Mouse (Mus musculus) embryonic facial prominence, embryonic 11.5 days (tissue): Measurements from ENCODE around the gene Limk1. TPM values are rescaled to one million over a fixed set of nuclear protein-coding genes. Genes with fewer than 3 reads are reported as not detected.
A peak's percentile ranks its signal among the peaks of the same experiment; 100 is the strongest.

ENCODE experiments used
- ATAC-seq: fragments of 200-750 bp; cut with Nextera tagmentation; replicated peaks from 2 replicates; pipeline ENCODE4 v1.8.0; 2017; ENCODE audit warnings: low read depth; ENCODE audit not compliant: insufficient number of reproducible peaks, low FRiP score, low TSS enrichment
- DNase-seq: peaks from one replicate; pipeline ENCODE4 v3.0.0-alpha.2; 2015; ENCODE audit warnings: low spot score
- H3K27ac ChIP-seq: fragments of 300-500 bp; sonication (generic); replicated peaks from 2 replicates; pipeline ENCODE4 v1.5.1; 2014; ENCODE audit warnings: mild to moderate bottlenecking, low read depth, low read length, control low read depth
- H3K27me3 ChIP-seq: fragments of 300-500 bp; sonication (generic); 2 replicates; pipeline ENCODE4 v1.6.1; 2014; ENCODE audit warnings: mild to moderate bottlenecking, low read length, moderate library complexity, mixed read lengths; ENCODE audit not compliant: control insufficient read depth, insufficient read depth
- H3K36me3 ChIP-seq: fragments of 300-500 bp; sonication (generic); replicated peaks from 2 replicates; pipeline ENCODE4 v1.6.1; 2014; ENCODE audit warnings: low read depth, mild to moderate bottlenecking, low read length, moderate library complexity, mixed read lengths; ENCODE audit not compliant: control insufficient read depth, insufficient read depth
- H3K4me1 ChIP-seq: fragments of 300-500 bp; sonication (generic); 2 replicates; pipeline ENCODE4 v1.6.1; 2014; ENCODE audit warnings: low read length, mixed read lengths; ENCODE audit not compliant: control insufficient read depth, insufficient read depth
- H3K4me2 ChIP-seq: fragments of 300-500 bp; sonication (generic); 2 replicates; pipeline ENCODE4 v1.6.1; 2014; ENCODE audit warnings: low read depth, mild to moderate bottlenecking, control low read depth, low read length, moderate library complexity
- H3K4me3 ChIP-seq: fragments of 300-500 bp; sonication (generic); 2 replicates; pipeline ENCODE4 v1.5.1; 2014; ENCODE audit warnings: low read depth, low read length, control low read depth
- H3K9ac ChIP-seq: fragments of 300-500 bp; sonication (generic); replicated peaks from 2 replicates; pipeline ENCODE4 v1.6.1; 2014; ENCODE audit warnings: mild to moderate bottlenecking, control low read depth, low read length
- H3K9me3 ChIP-seq: fragments of 300-500 bp; sonication (generic); replicated peaks from 2 replicates; pipeline ENCODE4 v1.6.1; 2016; ENCODE audit warnings: mild to moderate bottlenecking, low read length, inconsistent platforms, mixed read lengths; ENCODE audit not compliant: control insufficient read depth
- WGBS: fragments of 180-500 bp; shearing (Covaris S2); extraction: QIAGEN DNeasy Blood & Tissue Kit; methylation state at CpG from one replicate; pipeline ENCODE4 v1.1.7; 2014; 5-methylcytosine and 5-hydroxymethylcytosine counted together
- polyA plus RNA-seq: library from polyadenylated mRNA; unstranded; fragments of >200 nt; fragmentation: Nextera tagmentation; extraction: Ambion mirVana; gene quantifications from 2 replicates; pipeline ENCODE4 v1.2.1, GENCODE M21; 2014

Gene Limk1
- polyA plus RNA-seq, 1 experiment from 2014 or later, result 4.6 TPM

DNA sequence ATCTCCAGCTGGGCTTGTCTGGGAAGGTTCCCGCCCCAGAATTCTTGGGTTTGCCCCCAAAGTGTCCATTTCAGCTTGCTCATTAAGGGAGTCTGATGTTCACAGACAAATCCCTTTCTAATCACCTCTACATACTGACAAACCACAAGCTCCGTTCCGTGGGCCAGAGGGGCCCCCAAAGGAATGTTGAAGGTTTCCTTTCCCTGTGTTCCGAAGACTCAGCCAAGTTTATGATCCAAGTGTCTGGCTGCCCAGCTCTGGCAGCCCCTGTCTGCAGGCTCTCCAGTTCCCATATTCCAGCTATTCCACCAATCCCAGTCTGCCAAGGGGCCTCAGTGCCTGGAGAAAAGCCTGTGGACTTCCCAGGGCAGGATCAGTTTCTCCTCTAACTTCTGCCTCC, 31.7 kb upstream of the Limk1 start:
- no peak for ATAC-seq
- Histone ChIP-seq H3K9ac (no peak overlapping the region), H3K27ac (no peak overlapping the region), H3K27me3 (no peaks in the 10 kb centered on the region), H3K9me3 (no peaks in the 10 kb centered on the region), H3K36me3 (no peaks in the 10 kb centered on the region), H3K4me1 (no peaks in the 10 kb centered on the region), H3K4me2 (no peak overlapping the region), H3K4me3 (no peak overlapping the region)
- DNase-seq, result no peak
- WGBS, result 62% methylated on average over 4 of the region's 4 CpGs

DNA sequence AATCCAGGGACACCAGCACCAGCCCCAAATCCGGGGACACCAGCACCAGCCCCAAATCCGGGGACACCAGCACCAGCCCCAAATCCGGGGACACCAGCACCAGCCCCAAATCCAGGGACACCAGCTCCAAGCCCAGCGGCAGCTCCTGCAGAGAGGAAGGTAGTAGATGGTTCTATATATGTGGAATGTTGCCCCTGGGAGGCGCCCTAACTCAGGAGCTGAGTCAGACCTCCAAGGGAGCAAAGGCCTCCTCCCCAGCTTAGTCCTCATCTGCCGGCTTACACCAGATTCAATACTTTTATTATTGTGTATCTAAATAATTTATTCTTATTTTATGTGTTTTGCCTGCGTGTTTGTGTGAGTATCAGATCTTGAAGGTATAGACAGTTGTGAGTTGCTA, 22.7 kb upstream of the Limk1 start:
- Histone ChIP-seq H3K27me3 (no peaks in the 10 kb centered on the region), H3K9ac (no peak overlapping the region), H3K4me1 (no peaks in the 10 kb centered on the region), H3K9me3 (no peaks in the 10 kb centered on the region), H3K4me2 (no peak overlapping the region), H3K27ac (no peak overlapping the region), H3K4me3 (no peak overlapping the region), H3K36me3 (no peaks in the 10 kb centered on the region)
- DNase-seq (no peak), ATAC-seq (no peak)
- WGBS, result 61% methylated on average over 7 of the region's 7 CpGs

DNA sequence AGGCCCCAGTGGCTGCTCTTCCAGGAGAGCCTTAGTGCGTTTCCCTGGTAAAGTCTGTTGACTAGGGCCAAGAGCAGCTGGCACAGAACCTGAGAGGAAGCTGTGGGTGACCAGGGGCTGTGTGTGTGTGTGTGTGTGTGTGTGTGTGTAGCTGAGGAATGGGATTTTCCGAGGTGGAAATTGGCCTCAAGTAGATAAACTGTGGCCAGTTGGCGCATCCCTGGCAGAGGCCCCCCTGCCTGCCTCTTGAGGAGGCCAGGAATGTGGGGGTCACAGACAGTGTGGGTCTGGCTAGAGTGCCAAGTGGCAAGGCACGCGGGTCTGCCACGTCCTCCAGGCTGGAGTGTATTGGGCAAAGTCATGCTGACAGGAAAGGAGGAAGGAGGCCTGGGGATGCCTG, 20.9 kb upstream of the Limk1 start:
- WGBS, result 54% methylated on average over 6 of the region's 6 CpGs
- Histone ChIP-seq H3K9me3 (no peaks in the 10 kb centered on the region), H3K27ac (no peak overlapping the region), H3K4me3 (no peak overlapping the region), H3K27me3 (no peaks in the 10 kb centered on the region), H3K4me2 (no peak overlapping the region), H3K36me3 (no peaks in the 10 kb centered on the region), H3K9ac (no peak overlapping the region), H3K4me1 (no peaks in the 10 kb centered on the region)
- DNase-seq (no peak), ATAC-seq (no peak)

DNA sequence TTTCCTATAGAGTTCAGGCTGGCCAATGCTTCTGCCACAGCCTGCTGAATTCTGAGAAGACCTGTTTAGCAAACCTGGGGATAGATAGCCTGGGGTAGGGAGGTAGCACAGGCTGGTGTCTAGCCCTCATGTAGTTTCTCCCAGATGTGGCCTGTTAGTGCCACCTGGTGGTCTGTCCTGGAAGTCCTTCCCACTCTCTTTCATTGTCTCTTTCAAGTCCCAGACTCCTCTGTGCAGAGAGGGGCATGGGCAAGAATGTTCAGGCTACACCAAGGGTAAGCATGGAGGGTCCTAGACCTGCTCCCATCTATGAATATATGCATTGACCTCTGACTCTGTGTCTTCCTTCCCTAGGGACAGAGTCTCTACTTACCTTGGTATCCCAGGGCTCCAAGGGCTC, 15.8 kb upstream of the Limk1 start:
- Histone ChIP-seq H3K9ac (no peak overlapping the region), H3K9me3 (no peaks in the 10 kb centered on the region), H3K27me3 (no peaks in the 10 kb centered on the region), H3K36me3 (no peaks in the 10 kb centered on the region), H3K4me1 (no peaks in the 10 kb centered on the region), H3K4me2 (no peak overlapping the region), H3K27ac (no peak overlapping the region), H3K4me3 (no peak overlapping the region)
- DNase-seq (peak; percentile 84), ATAC-seq (peak; percentile 70; the same call in 1 of the 2 replicates)

DNA sequence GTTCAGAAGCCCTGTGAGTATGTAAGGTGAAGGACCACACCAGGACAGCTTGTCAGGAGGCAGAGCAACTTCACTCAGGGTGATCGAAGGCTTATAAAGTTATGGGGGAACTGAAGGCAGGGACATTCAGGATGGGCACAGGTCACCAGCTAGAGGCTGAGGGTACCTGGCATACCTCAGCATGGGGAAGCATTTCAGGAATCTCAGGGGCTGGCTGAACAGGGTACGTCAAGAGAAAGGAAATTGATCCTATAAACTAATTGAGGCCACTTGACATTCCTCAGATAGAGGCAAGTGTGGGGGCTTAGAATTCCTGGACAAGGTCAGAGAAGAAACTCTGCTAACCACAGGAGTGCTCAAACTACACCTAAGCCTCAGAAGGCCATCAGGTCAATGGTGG, 7.1 kb upstream of the Limk1 start:
- H3K27me3 ChIP-seq, result no peaks in the 10 kb centered on the region
- H3K4me1 ChIP-seq, result no peaks in the 10 kb centered on the region
- 54% methylated on average over 2 of the region's 2 CpGs for WGBS
- H3K27ac ChIP-seq, result no peak overlapping the region
- H3K9ac ChIP-seq, result no peak overlapping the region
- H3K9me3 ChIP-seq, result no peaks in the 10 kb centered on the region
- ATAC-seq, result no peak
- H3K36me3 ChIP-seq, result no peaks in the 10 kb centered on the region
- no peak overlapping the region for H3K4me3 ChIP-seq
- H3K4me2 ChIP-seq, result no peak overlapping the region
- no peak for DNase-seq

DNA sequence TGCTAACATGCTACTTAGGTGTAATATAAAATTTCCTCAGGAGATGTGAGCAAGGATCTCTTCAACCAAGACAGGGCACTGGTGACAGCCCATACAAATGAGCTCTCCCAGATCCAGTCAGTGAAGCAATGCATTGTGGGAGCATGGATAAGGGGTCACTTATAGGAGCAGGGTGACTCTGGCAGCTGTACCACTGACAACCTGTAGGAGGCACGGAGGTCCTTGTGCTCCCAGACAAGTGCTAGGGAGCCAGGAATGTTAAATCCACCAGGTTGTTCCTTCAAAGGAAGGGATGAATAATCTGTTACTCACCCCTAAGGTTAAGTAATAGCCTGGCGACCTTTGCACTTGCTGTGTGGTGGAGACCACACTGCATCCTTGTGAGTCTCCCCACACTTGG, 6.7 kb upstream of the Limk1 start:
- DNase-seq, result peak; percentile 22
- Histone ChIP-seq H3K4me1 (no peaks in the 10 kb centered on the region), H3K4me2 (no peak overlapping the region), H3K36me3 (no peaks in the 10 kb centered on the region), H3K9me3 (no peaks in the 10 kb centered on the region), H3K9ac (no peak overlapping the region), H3K4me3 (no peak overlapping the region), H3K27me3 (no peaks in the 10 kb centered on the region), H3K27ac (no peak overlapping the region)
- ATAC-seq, result no peak; the same call in 1 of the 2 replicates
- WGBS, result 10% methylated on average over 2 of the region's 2 CpGs

DNA sequence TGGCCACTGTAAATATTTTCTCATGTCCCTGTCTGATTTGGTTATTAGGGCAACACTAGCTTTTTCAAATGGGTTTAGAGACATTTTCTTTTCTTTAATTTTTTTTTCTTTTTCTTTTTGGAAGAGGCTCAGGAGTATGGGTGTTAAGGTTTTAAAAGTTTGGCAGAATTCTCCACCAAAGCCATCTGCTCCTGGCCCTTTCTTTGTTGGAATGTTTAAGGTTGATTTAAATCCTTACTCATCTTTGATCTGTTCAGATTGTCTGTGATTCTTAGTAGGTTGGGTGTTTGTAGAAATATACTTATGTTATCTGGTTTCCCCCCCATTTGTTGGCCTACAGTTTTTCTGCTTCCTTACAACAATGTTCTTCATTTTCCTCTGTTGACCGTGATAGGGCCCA, 4.3 kb upstream of the Limk1 start:
- Histone ChIP-seq H3K4me3 (no peak overlapping the region), H3K4me1 (no peaks in the 10 kb centered on the region), H3K4me2 (no peak overlapping the region), H3K9ac (no peak overlapping the region), H3K9me3 (no peaks in the 10 kb centered on the region), H3K36me3 (no peaks in the 10 kb centered on the region), H3K27me3 (no peaks in the 10 kb centered on the region), H3K27ac (no peak overlapping the region)
- 91% methylated on average over 1 of the region's 1 CpGs for WGBS
- ATAC-seq (no peak), DNase-seq (no peak)

DNA sequence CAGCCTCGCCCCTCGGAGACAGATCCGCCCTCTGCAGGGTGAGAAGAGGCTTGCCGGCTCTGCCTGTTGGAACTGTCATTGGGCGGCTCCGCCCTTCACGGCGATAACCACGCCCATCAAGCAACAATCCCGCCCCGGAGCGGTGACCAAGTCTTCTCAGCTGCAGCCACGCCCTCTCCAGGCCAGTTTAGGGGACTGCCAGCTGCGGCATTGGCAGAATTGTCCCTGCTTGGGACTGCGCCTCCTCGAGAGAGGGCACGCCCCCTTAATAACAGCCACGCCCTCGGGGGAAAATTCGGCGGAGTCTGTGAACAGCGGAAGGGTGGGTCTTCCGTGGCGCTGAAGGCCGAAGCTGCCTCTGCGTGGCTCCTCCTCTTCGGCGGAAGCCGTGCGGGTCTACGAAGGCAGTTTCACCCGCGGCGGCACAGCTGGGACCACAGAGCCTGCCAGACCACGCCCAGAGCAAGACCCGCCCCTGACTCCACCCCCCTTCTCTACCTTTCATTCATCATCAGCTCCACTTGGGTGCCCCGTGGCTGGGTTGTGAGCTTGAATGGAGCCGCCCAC, 403 bp upstream of the Limk1 start:
- Histone ChIP-seq H3K9ac (peak overlapping the region; percentile 42), H3K36me3 (no peaks in the 10 kb centered on the region), H3K4me3 (peak overlapping the region; percentile 80), H3K27me3 (no peaks in the 10 kb centered on the region), H3K9me3 (no peaks in the 10 kb centered on the region), H3K4me2 (peak overlapping the region; percentile 19), H3K27ac (peak overlapping the region; percentile 41; the same call in 1 of the 2 replicates), H3K4me1 (no peaks in the 10 kb centered on the region)
- peak; percentile 94 for ATAC-seq
- peak; percentile 99 for DNase-seq
- WGBS, result under 1% methylated on average over 38 of the region's 38 CpGs
